Mouse (Mus musculus): Measurements from ENCODE around the gene Pcyt2.

DNA sequence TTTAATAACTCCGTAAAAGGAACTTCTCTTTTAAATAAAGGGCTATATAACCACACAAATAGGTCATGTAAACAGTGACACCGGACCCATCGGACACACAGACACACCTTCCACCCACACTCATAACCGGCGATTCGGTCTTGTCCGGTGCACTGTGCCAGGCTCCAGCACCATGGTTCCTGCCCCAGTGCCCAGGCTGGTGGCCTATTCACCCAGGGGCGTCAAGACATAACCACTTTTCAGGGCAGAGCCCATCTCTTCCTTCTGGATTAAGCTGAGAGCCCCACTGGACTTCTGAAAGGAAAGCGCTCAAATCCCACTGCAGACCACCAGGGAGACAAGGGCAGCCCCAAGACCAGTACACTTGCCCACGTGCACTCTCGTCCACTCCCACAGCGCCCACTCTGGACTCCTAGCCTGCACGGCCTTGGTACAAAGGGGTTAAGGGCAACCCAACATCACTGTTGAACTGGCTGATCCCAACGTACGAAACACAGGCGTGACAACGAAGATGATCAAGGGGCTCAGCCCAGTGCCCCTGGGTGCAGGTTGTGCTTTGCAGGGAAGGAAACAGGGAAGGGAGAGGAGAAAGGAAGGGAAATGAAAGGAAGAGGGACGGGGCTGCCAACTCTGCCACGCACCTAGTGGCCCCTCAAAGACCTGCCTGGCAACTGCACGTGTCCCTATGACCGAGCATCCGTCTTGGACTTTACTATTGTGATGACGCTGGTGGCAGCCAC lies 11.0 kb upstream of the Pcyt2 start:
- TF ChIP-seq CTCF (IDR thresholded peaks at IDR 0.05; ENCODE audit: low read depth), result no peak
- TF ChIP-seq EP300 (IDR thresholded peaks at IDR 0.05; ENCODE audit: low read depth), result no peak
